Mouse (Mus musculus) A20 (cell line): ENCODE results near the gene Qrfp.

Experiments used
- DNase-seq: peaks from one replicate; pipeline ENCODE4 v3.0.0-alpha.2; 2011; ENCODE audit warnings: low read depth, low spot score

Qrfp gene

GRCm38 (mm10) chr2:31815367-31815766 lies 5.0 kb upstream of the Qrfp start:
- DNase-seq: peak; percentile 71

- no peak for DNase-seq
Measured at GRCm38 (mm10) chr2:31814699-31815098, 4.3 kb upstream of the Qrfp start.

GRCm38 (mm10) chr2:31813641-31814040 lies 3.3 kb upstream of the Qrfp start:
- no peak for DNase-seq

GRCm38 (mm10) chr2:31811086-31811958 lies 942 bp upstream of the Qrfp start:
- DNase-seq: no peak

- no peak for DNase-seq
Measured at GRCm38 (mm10) chr2:31809358-31809740, 1.0 kb downstream of the Qrfp start.

GRCm38 (mm10) chr2:31808410-31809357 lies 1.7 kb downstream of the Qrfp start:
- no peak for DNase-seq

- DNase-seq: no peak
Measured at GRCm38 (mm10) chr2:31806639-31807382, 3.6 kb downstream of the Qrfp start.

GRCm38 (mm10) chr2:31803480-31803879 lies 6.9 kb downstream of the Qrfp start:
- no peak for DNase-seq

- DNase-seq: no peak
Measured at GRCm38 (mm10) chr2:31802811-31803210, 7.6 kb downstream of the Qrfp start.

- no peak for DNase-seq
Measured at GRCm38 (mm10) chr2:31801416-31801815, 9.0 kb downstream of the Qrfp start.

GRCm38 (mm10) chr2:31796943-31797342 lies 13.4 kb downstream of the Qrfp start:
- DNase-seq: no peak

GRCm38 (mm10) chr2:31792611-31793010 lies 17.8 kb downstream of the Qrfp start:
- no peak for DNase-seq

- no peak for DNase-seq
Measured at GRCm38 (mm10) chr2:31791260-31791659, 19.1 kb downstream of the Qrfp start.

- DNase-seq: no peak
Measured at GRCm38 (mm10) chr2:31790728-31791251, 19.6 kb downstream of the Qrfp start.

- DNase-seq: no peak
Measured at GRCm38 (mm10) chr2:31789215-31789614, 21.2 kb downstream of the Qrfp start.

- DNase-seq: peak; percentile 15
Measured at GRCm38 (mm10) chr2:31788227-31788626, 22.2 kb downstream of the Qrfp start.

- peak; percentile 71 for DNase-seq
Measured at GRCm38 (mm10) chr2:31787029-31787428, 23.4 kb downstream of the Qrfp start.

GRCm38 (mm10) chr2:31785074-31785473 lies 25.3 kb downstream of the Qrfp start:
- DNase-seq: peak; percentile 81

GRCm38 (mm10) chr2:31782958-31783602 lies 27.3 kb downstream of the Qrfp start:
- no peak for DNase-seq

- DNase-seq: no peak
Measured at GRCm38 (mm10) chr2:31779258-31779657, 31.1 kb downstream of the Qrfp start.

- no peak for DNase-seq
Measured at GRCm38 (mm10) chr2:31776479-31776878, 33.9 kb downstream of the Qrfp start.
